Mouse (Mus musculus): ENCODE results near the gene Fcgbp. TPM values are rescaled to one million over a fixed set of nuclear protein-coding genes. Genes with fewer than 3 reads are reported as not detected.
"Not testable (repeated sequence)": the region's sequence is repeated elsewhere in the genome, so short reads cannot be mapped to it uniquely, and the experiment has no call there.

Gene Fcgbp
- polyA plus RNA-seq, 2 experiments from 2014 or later = 0.19 TPM; not detected in 1

DNA sequence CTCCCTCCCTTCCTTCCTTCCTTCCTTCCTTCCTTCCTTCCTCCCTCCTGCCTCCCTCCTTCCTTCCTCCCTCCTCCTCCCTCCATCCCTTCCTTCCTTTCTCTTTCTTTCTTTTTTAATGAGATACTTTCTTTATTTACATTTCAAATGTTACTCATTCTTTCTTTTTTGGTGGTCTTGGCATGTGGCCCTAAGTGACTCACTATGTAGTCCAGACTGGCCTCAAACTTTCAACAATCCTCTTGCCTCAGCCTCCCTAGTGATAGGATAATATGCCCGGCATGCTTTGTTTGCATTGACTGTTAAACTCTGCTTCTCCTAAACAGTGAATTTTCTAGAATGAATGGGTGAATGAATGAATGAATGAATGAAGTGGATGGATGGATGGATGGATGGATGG, 78.8 kb downstream of the Fcgbp start:
- no peak for ATAC-seq

DNA sequence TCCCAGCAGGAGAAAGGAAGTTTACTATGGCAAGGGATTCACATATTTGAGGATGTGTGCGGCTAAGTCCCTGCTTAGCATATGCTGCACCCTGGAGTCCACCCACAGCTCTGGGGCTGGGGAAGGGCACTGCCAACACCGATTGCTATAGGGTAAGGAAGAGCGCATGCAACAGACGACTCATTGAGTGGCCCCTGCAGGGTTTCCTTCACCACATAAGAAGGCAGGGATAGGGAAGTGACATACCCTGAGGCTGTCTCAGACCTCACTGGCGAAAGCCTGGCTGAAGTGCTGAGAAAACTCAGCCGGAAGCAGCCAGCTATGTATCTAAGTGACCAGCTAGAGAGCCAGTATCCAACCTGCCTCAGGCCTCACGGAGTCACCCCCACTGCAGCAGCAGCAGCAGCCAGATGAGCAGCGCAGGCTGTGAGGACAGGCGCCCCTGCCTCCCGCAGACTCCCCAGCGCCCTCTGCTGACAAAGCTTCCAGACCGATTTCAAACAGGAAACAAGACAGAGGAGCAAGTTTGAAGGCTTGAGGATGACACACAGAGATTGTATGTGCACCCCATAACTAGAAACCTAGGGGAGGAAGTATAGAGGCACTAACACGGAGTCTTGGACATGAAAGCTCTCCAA, 80.7 kb downstream of the Fcgbp start:
- no peak for ATAC-seq

DNA sequence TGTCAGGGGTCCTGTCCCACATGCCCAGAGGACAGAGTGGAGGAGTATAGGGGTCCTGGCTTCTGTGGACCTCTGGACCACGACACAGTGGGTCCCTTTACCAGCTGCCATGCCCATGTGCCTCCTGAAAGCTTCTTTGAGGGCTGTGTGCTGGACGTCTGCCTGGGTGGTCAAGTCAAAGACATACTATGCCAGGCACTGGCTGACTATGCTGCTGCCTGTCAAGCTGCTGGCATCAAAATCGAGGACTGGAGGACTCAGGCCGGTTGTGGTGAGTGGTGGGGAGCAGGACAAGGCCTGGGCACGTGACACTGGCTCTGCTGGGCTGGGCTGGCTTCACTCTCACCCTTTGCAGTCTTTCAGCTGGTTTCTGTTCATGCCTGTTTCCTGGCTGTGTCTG, 82.6 kb downstream of the Fcgbp start:
- not testable (repeated sequence) for ATAC-seq

DNA sequence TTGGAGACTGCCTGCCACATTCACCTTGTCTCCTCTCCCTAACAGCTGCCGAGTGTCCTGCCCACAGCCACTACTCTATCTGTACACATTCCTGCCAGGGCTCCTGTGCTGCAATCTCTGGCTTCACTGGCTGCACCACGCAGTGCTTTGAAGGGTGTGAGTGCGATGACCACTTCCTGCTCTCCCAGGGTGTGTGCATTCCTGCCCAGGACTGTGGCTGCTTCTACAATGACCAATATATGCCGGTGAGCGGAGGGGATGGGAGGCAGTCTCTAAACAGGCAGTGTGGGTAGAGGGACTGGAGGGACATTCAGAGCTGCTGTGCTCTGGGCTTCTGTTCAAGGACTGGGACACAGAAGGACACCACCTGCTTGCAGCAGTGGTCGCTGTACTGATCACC, 88.3 kb downstream of the Fcgbp start:
- no peak for ATAC-seq

DNA sequence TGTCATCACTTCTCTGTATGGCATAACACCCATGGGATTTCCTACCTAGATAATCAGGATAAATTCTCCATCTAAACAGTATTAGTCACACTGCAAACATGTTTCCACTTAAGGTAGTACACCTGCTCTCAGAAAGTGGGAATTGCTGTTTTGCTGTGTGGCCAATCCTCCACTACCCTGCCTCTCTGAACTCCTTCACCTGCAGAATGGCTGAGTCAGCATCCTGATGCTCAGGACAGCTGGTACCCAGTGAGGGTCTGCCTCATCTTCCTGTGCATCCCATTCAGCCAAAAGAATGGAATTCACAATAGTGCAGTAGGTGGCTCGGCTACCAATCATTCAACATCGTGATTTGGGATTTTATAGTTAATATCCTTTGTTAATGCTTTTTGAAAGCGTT, 88.9 kb downstream of the Fcgbp start:
- no peak for ATAC-seq

DNA sequence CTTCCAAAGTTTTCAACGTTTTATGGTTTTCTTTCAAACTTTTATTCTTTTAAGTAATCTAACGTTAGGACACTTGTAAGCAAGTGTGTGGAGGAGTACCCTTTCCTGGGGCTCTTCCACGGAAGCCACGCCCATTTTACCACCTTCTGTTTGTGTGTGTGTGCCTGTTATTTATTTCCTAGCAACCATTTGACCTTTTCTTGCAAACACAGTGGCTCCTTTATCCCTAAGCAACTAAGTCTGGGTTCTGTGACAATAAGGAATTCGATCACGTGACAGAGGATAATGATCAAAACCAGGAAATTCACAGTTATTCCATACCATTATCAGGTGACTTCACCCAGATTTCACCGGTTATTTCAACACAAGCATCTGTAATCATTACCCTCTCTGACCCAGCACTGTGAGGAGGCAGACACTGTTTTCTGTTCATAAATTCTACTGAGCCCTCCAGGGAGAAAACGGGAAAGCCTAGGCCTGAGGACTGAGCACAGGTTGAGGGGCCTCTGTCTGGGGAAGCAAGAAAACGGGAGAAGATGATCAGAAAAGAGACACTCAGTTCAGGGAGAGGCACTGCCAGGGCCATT, 90.2 kb downstream of the Fcgbp start:
- no peak for ATAC-seq

DNA sequence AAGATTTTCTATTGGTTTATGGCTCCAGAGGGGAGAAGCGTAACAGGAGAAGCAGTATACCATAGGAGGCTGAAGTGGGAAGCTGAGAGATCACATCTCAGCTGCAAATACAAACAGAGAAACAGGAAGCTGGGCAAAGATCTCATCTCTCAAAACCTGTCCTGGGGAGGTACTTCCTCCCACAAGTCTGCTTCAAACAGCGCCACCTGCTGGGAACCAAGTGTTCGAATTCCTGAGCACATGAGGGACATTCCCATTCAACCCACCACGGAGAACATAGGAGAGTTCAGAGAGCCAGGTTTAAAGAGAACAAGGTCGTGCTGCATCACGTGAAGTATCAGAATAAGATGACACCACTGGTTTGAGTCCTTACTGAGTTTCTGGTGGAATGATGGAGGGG, 94.4 kb downstream of the Fcgbp start:
- ATAC-seq = no peak

DNA sequence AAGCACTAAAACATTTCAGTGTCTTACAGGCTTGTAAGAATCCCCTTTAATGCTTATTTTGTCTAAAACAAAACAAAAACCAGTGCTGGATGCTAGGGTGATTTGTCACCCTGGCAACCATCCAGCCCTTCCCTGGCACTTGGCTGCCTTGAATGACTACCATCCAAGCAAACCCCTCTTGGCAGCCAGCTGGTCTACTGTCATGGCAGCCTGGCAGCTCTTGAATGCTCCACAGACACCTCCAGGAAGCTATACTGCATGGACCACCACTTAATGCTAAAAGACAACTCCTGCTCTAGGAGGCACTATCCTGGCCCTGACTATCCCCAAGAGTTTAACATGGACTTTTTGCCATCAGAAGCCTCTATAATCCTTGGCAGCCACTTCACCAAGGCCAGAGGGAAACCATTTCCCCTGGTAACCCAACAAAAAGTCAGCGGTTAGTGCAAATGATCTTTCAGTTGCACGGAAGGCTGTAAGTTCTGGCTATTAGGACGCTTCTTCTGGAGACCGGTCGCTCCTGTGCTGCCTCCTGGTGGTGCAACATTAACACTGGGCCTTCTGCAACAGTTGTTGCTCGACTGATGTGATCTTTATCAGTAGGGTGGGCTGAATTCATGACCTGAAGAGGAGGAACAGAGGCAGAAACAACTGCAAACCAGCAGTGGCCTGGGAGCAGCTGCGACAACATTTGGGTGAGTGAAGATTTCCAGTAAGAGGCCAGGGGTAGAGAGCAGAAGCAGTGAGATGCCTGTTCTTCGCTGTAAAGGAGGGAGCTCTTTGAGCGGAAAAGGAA, 97.5 kb downstream of the Fcgbp start:
- ATAC-seq = peak; percentile 38

DNA sequence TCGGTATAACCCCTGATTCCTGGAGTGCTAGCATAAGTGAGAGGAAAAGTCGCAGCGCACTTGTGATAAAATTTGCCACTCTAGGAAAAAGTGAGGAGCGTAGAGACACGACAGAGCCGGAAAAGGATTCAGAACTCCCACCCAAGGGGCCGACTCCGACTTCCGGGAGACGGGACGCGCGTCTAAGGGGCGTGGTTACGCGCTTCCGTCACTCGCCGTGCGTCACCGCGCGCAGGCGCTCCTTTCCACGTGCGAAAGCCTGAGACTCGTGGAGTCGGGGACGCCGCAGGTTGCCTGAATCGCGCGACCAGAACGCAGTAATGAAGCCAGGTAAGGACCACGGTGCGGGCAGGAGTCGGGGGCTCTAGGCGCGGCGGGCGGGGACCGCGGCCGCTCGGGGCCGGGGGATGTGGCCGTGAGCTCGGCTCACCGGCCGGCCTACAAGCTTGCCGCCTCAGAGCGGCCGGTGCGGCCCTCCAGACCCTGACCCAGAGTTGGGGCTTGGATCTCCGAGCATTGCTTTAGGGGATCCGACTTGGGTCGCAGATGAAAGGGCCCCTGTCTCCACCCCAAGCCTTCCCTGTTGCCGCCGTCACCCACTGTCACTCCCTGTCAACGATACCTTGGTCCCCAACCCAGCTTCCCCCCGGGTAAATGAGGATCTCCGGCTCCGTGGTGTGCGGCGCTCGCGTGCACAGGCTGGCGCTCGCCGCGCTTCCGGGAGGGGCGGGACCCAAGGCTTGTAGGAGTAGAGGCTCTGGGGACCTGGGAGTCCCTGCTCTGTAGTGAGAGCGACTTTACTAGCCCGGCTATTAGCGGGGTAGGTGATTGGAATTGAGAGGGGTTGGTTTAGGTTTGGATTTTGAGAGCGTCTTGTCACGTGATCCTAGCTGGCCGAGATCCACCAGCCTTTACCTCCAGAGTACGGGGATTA, 98.7 kb downstream of the Fcgbp start, which contains the start of gene Fbl:
Fbl (plus strand) TSS at position 222 of the 934 bp plus-strand sequence.
- peak; percentile 84 for ATAC-seq

Other genes starting within 250 kb of the Fcgbp start
- gene Zfp59, start 232.6 kb upstream of the Fcgbp start, polyA plus RNA-seq (2017; shearing (Covaris generic)) = 1 to 10 TPM; 5.2 to 5.6 TPM
- gene Zfp607a, start 213.7 kb upstream of the Fcgbp start, polyA plus RNA-seq (2017; shearing (Covaris generic)) = 1 to 10 TPM; 7.0 to 9.5 TPM
- gene Zfp974, start 141.8 kb upstream of the Fcgbp start, polyA plus RNA-seq (2017; shearing (Covaris generic)) = 1 to 10 TPM; 3.3 to 4.5 TPM
- gene Zfp780b, start 92.1 kb upstream of the Fcgbp start, polyA plus RNA-seq (2017; shearing (Covaris generic)) = 10 to 100 TPM; 35.1 to 37.1 TPM
- gene Zfp850, start 57.1 kb upstream of the Fcgbp start, polyA plus RNA-seq (2017; shearing (Covaris generic)) = 1 to 10 TPM; 6.2 to 6.5 TPM
- 100 to 1,000 TPM; 172 to 224 TPM for gene Psmc4, start 21.1 kb upstream of the Fcgbp start, polyA plus RNA-seq (2017; shearing (Covaris generic))
- gene 9530053A07Rik, start 58.2 kb downstream of the Fcgbp start, polyA plus RNA-seq (2017; shearing (Covaris generic)) = not detected
- 10 to 100 TPM; 57.9 to 70.7 TPM for gene Fbl, start 98.5 kb downstream of the Fcgbp start, polyA plus RNA-seq (2017; shearing (Covaris generic))
- 1 to 10 TPM; 1.2 to 1.5 TPM for gene Dyrk1b, start 108.2 kb downstream of the Fcgbp start, polyA plus RNA-seq (2017; shearing (Covaris generic))
- under 1 TPM; 0.36 to 0.48 TPM for gene Eid2, start 196.6 kb downstream of the Fcgbp start, polyA plus RNA-seq (2017; shearing (Covaris generic))
- gene Eid2b, start 206.5 kb downstream of the Fcgbp start, polyA plus RNA-seq (2017; shearing (Covaris generic)) = 1 to 10 TPM; 1.0 to 1.1 TPM
- not detected for gene Selenov, start 219.9 kb downstream of the Fcgbp start, polyA plus RNA-seq (2017; shearing (Covaris generic))
- under 1 TPM in 1 of 2 experiments, not detected in 1; 0.17 TPM for gene Dll3, start 231.0 kb downstream of the Fcgbp start, polyA plus RNA-seq (2017; shearing (Covaris generic))
- 10 to 100 TPM; 31.2 to 41.1 TPM for gene Timm50, start 240.8 kb downstream of the Fcgbp start, polyA plus RNA-seq (2017; shearing (Covaris generic))

Measured in activated CD4-positive, CD25-positive, alpha-beta regulatory T cell, adult 4 months (primary cell).